Mouse (Mus musculus) ES-CJ7 (cell line): Measurements from ENCODE around the gene Arpc2.

ENCODE experiments used
- DNase-seq: peaks from one replicate; pipeline ENCODE4 v3.0.0; 2011; ENCODE audit warnings: low read depth, low spot score

Gene Arpc2

DNA sequence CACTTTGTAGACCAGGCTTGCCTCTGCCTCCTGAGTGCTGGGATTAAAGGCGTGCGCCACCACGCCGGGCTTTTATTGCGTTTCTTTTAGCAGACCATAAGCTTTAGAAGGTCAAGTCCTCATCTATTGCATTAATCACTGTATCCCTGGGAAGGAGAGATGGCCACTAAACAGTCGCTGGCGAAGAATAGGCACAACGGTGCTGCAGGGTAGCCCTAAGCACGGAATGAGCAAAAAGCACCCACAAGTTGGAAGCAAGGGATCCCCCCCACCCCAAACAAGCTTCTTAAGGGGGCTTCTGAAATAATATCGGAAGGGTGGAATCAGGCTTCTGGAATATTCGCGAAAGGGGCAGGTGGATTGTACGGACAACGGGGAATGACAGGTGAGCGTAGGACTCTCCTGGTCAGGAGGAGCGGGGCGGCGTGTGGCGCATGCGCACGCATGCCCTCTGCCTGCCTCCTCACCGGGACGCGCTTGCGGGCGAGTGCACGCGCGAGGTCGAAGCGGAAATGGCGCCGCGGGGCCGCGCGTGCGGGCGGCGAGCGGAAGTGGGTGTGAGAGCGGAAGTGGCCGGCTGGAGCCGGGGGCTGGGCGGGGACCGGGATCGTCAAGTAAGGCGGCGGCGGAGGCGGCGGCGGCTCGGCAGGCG, at the start of gene Arpc2:
Arpc2 (plus strand) TSS at position 147 of the 652 bp plus-strand sequence.
- DNase-seq, result peak; percentile 98

DNA sequence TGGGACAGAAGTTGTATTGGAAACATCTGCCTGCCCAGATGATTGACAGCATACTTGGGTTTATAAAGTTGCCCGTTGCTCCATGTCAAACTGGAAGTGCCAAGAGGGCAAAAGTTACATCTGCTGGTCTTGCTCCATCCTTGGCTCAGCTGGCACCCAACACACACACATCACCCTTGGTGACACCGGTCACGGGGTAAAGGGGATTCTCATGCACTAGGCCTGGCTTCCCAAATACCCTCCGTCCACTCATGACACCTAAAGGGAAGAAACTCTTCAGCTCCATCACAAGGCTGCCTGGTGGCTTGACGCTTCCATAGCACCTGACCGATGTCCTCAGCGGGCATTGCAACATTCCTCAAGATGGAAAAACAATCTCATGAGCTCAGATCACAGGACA, 45.4 kb upstream of the Arpc2 start:
- no peak for DNase-seq

DNA sequence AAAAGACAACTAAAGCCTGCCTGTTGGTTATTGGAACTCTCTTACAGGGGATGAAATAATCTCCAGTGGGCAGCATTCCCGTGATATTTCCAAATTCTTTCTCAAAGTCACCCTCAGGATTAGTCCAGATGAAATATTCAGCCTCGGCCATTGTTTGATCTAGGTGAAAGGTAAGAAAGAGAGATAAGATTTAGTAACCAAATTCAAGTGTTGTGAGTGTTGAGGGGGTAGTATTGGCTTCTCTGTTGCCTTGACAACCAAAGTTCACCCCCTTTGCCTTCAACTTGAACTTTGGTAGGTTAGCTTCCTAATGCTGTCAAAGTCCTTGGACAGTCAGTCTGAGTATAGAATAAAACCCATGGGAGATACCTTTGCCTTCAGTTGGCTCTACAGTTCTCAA, 43.2 kb upstream of the Arpc2 start:
- DNase-seq, result no peak

DNA sequence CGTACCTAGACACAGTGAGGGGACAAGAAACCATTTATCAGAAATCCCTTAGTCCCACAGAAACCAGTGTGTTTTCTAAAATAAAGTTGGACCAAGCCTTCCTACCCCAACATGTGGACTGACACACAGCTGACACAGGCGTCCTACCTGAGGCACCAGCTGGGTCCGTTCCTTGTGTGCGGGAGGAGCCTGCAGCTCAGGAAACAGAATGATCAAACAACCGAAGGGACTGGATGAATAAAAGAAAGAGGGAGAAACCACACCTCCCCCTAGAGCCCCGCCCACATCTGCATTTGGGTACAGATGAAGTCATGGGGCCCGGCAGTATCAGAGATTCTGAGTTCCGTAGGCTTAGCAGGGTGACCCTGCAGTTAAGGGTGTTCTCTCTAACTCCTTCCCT, 41.4 kb upstream of the Arpc2 start, which contains the start of gene Cxcr1:
Cxcr1 (minus strand) TSS at position 187 of the 400 bp plus-strand sequence.
- no peak for DNase-seq

DNA sequence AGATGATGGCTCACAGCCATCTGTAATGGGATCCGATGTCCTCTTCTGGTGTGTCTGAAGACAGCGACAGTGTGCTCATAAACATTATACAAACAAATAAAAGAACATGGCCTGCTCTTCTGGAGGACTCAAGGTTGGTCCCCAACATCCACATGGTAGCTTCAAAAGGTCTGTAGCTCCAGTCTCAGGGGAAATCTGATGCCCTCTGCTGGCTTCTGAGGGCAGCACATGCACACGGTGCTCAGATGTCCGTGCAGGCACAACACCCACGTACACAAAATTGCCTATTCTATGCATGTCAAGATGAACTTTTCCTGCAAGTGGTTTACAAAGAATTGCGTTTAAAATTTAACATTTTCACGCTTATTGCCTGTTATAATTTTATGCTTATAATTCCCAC, 39.9 kb upstream of the Arpc2 start:
- DNase-seq, result peak; percentile 79

DNA sequence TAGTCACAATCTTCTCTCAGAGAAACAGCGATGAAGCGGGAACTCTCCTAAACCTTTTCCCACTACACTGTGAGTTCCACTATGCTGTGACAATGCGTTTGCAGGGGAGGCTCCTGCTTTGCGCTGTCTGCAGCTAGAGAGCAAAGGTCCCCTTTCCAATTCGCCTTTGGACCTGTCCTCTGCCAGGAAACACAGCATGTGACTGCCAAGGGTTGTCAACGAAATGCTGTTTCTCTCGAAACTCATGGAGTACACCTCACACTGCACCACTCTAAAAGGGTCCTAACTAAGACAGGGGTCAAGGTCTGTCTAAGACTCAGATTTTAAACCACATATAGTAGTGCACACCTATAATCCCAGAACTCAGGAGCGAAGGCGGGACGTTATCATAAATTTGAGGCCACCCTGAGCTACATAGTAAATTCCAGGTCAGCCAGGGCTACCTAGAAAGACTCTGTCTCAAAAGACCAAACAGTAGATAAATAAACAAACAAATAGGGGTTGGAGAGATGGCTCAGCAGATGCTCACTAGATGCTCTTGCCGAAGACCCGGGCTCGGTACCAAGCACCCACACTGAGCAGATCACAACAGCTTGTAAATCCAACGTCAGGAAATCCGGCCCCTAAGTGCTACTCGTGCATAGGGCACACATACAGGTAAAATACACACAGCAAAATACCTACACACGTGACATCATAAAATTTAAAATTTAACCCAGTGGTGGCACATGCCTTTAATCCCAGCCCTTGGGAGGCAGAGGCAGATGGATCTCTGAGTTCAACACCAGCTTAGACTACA, 39.1 kb upstream of the Arpc2 start:
- DNase-seq, result no peak

DNA sequence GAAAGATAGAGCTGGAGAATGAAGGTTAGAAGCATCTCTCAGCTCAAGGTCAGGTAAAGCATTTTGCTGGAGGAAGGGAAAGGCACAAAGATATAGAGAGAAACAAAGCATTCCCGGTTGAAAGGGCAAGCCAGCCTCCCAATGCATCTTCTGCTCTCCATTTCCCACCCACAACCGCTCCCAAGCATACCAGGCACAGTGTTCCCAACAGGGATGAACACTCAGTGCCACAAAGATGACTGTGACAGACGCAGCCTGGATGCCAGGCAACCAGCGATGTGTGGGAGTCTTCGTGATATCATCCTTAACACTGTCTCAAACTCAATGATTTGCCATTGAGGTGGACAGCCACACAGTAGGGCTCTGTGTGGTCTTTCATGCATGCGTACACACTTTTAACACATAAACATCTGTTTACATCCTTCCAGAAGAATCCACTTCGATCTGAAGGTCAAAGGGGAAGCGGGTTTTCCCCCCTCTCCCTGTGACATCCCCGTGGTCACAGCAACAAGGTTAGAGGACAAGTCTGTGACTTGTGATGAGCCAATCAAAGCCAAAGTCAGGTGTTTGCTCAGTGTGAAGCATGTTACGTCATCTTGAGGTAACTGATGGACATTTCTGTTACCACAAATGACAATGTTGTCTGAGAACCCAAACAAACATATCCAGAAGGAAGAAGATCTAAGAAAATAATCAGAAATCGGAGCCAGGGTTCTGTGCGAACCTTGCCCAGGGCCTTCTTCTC, 38.0 kb upstream of the Arpc2 start:
- no peak for DNase-seq

DNA sequence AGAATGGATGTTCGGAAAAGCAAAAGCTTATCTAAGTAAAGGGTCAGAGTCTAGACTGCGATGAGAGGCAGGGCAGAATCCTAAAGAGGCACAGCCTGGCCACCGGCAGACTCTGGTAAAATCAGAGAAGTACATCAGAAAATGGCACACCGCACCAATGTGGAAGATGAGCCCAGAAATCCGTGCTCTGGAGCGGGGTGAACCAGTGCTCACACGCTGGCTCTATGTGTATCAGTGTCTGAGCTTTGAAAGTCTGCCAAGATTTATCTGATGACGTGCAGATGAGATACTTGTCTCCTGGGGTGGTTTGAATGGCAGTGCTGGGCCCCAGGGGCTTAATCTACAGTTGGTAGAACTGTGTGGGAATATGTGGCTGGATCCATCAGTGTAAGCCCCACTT, 36.8 kb upstream of the Arpc2 start:
- no peak for DNase-seq

DNA sequence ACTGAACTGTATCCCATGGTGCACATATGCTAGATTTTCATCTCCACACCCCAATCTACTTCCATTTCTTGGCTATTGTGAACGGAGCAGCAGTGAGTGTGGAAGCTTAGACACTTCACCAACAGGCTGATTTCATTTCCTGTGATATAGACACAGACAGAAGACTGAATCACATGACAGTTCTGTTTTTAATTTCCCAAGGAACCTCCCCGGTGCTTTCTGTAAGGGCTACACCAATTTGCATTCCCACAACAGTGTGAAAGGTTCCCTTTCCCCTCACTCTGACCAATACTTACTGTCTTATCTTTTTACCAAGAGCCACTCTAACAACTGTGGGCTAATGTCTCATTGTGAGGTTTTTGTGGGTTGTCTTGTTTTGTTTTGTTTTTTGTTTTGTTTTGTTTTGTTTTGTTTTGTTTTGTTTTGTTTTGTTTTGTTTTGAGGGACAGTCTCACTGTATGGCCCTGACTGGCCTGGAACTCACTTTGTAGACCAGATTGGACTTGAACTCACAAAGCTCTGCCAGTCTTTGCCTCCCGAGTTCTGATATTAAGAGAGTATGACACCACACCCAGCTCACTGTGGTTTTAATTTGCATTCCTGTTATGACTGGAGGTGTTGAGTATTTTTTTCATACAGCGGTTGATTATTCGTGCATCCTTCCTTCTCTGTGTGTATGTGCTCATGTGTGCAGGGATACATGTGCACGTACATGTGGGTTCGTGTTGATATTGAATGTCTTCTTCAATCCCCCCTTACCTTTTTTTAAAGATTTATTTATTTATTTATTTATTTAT, 34.6 kb upstream of the Arpc2 start:
- DNase-seq, result no peak

DNA sequence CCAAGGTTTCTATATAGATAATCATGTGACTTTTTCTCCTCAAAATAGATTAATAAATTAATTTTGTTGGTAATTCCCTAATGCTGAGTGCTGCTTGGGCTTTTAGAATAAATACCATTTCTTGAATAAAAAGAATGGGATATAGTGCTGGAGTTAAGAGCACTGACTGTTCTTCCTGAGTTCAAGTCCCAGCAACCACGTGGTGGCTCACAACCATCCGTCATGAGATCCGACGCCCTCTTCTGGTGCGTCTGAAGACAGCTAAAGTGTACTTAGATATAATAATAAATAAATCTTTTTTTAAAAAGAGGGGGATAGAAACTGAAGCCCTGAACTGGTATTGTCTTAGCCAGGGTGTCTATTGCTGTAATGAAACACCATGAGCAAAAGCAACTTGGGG, 32.4 kb upstream of the Arpc2 start:
- peak; percentile 54 for DNase-seq

DNA sequence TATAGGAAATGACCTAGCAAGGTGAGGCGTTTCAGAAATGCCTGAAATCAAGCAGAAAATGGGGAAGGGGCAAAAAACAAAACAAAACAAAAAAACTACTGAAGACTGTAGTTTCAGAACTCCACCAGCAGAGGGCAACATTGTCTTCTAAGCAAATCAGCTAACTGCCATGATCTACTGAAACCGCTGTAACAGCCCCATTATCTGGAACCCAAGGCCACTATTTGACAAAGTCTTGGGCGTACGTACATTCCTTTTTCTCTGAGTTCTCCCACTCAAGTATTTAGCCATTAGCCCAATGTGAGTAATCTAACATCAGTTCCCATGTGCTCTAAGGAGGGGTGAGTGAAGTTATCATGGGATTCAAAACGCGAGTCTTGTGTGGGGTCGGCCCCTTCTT, 30.0 kb upstream of the Arpc2 start:
- DNase-seq, result peak; percentile 85

DNA sequence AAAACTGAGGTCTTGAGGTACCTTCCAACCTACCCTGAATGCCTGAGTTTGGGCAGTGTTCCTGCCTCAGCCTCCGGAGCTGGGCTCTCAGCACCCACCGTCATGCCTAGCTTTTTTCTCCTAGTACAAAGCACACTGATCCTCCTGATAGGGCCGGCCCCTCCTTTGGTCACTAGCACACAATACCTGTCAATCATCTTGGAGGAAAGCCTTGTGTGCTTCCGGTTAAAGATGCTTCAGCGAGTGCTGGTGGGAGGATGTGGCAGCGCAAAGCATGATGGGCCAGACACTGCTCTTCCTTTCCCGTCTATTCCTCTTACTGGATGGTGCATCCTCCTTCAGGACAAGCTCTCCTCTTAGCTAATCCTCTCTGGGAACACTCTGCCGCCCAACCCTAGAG, 29.2 kb upstream of the Arpc2 start:
- peak; percentile 33 for DNase-seq

DNA sequence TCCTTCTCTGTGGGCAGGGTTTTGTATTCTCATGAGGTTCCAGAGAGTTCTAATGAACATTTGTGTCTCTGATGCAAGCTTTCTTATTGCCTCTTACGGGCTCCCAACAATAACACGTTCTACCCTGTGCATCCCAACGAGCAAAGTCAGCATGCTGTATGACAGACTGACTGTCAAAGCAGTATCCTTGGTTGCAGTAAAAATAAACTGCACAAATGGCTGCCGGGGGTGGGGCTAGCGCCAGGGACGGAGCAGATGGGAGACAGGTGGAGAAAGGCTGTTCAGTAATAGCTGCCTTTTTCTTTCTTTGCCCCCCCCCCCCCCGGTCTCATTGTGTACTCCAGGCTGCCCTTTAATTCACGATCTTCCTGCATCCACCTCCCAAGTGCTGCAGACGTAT, 28.0 kb upstream of the Arpc2 start:
- DNase-seq, result no peak

DNA sequence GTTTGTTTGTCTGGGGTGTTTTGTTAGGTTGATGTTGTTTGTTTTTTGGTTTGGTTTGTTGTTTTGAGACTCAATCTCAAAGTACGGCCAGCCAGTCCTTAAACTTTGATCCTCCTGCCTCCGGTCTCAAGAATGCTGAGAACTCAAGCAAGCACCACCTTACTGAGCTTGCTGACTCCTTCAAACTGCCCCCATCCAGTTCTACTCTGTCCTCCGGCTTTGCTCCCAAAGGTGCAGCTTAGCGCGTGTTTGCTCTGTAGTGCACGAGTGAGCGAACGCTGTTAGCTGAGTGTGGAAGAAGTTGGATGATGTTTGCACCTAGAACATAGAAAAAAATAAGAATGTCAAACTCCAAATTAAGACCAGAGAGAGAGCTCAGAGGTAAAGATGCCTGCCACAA, 26.9 kb upstream of the Arpc2 start:
- no peak for DNase-seq

DNA sequence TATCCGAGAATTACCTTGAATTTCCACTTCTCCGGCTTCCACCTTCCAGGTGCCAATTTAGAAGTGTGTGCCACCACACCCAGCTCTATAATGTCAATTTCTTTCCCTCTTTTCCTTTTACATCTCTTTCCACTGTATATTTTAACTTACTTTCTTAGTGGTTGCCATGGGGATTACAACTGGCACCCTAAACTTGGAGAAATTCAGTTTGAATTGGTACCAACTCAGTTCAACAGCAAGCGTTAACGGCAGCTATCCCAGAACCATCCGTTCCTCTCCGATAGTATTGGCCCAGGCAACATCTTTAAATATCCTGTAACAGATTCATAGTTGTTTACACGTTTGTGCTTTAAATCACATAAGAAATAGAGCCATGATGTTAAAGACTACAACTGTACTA, 16.0 kb upstream of the Arpc2 start:
- DNase-seq, result no peak

DNA sequence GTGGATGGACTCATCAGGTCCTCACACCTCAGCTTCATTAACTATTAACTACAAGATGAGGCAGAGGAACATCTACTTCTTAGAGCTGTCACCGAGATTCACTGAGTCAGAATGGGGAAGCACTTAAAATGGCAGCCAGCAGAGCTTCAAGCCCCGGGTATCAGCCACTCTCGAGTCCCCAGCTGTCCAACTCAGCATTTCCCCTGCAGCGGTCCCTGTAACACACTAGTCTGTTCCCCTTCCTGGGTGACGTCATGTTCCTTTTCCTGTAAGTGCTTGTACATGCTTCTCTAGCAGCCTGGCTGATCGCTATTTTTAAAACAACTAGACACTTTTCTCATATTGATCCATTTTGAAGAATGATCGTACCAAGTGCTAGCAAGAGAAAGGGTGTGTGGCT, 8.6 kb upstream of the Arpc2 start:
- DNase-seq, result no peak

DNA sequence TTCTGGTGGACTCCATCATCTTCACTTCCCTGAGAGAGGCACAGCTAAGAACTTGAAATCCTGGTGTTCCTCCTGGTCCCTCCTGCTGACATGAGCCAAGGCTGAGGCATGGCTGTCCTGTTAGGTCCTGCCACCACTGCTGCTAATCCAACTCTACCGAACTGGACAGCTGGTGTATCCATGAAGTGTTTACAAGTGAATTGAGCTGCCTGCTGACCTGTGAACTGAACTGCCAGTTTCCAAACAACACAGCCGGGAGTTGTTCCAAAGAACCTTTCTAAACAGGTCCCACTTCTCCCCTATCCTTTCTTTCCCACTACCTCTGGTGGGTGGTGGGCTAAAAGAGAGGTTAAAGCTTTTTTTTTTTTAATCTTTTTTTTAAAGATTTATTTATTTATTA, 5.9 kb upstream of the Arpc2 start:
- no peak for DNase-seq

DNA sequence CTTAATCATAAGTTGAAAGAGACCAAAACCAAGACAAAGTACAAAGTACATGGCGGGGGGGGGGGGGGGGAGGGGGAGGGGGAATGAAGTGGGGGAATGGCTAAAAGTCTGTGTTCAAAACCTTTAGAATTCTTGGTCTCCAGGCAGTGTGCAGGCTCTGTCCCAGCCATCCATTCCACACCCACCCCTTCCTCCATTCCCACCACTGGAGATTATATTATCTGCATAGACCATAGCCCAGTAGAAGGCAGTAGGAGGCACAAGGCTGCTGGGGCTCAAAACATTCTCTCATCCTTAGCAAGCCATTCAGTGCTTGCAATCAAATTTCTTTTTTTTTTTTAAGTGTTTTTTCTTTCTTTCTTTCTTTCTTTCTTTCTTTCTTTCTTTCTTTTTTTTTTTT, 4.9 kb upstream of the Arpc2 start:
- no peak for DNase-seq

DNA sequence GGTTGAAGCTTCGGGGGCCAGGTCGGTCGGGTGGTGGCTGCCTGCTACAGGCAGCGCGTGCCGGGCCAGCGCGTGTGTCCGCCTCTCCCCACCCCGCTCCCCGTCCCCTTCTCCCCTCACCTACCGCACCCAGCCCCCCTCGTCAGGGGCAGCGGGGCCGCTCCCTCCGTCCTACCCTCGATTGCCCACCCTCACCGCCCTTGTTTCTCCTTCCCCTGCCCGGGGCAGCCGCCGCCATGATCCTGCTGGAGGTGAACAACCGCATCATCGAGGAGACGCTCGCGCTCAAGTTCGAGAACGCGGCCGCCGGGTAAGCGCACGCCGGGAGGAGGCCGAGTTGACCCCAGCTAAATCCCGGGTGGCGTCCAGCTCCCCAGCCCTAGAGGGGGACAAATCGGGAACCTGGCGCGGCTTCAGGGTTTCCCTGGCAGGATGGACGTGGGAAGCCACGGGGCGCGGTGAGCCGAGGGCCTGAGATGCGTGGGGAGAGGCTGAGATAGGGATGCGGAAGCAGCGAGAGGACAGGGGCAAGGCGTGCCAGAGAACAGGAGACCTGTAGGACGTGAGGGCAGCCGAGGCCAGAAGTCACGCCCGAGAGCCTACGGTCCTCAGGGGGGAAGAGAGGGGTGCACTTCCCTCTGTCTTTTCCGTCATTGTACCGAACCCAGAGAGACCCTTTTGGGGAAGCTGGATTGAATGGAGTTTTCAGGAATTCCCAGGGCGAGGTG, 870 bp downstream of the Arpc2 start:
- no peak for DNase-seq

DNA sequence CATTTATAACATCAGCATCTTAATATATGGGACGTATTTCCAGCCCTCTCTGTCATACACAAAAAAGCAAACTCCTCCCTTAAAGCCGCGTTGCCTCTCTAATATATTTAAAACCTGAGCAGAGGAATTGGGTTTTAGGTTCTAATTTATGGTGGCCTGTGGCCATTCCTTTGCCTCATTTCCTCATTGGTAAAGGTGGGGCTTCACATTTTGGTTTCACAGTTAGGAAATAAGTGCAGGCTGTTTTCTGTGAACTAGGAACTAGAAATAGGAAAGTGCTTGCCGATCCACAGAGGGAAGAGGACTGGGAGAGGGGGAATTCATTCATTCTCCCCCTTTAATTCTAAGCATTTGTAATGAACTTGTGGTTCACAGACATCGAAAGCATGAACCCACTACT, 1.8 kb downstream of the Arpc2 start:
- DNase-seq, result no peak

DNA sequence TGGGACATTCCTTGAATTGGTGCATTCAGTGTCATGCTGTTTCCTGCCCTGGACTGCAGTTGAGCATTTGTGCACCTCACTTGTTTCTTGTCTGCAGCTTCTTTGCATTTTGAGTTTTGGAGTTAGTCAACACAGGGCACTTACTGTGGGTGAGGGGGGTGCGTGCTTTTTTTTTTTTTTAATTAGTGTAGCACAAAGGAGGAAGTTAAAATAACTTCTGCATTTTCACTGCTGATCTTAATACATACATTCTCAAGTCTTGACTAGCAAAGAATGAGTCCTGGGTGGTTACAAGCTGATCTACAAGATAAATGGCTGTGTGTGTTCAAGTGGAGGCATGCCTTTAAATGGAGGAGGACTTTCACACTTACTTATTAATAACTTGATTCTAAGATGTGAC, 2.3 kb downstream of the Arpc2 start:
- no peak for DNase-seq
